Mouse (Mus musculus) gastrocnemius, postnatal 4 days (tissue): ENCODE data around the gene Atg3. TPM values are rescaled to one million over a fixed set of nuclear protein-coding genes. Genes with fewer than 3 reads are reported as not detected.

Source experiments
- DNase-seq, 2 experiments: peaks; one replicate each; pipeline ENCODE4 v3.0.0; 2021 to 2022; ENCODE audit warnings: low spot score in 2 of 2, mixed read lengths in 2 of 2
- long read RNA-seq, 2 experiments: library from polyadenylated mRNA; stranded (forward); transcript quantifications; one replicate each; pipeline ENCODE4 v2.0.0; 2021
- total RNA-seq, 2 experiments: library from RNA; stranded (reverse); gene quantifications; 2 replicates each; pipeline ENCODE4 v1.2.3; 2021

Gene Atg3
- 10 to 100 TPM; 26.8 to 33.2 TPM for total RNA-seq
- long read RNA-seq, experiment 1, transcript Atg3-201 (12 exons, 2,057 nt): major isoform, 60 of 94 reads
- long read RNA-seq, experiment 1, partial matches to known transcripts: 19 of 94 reads
- long read RNA-seq, experiment 1, other reads (novel, unspliced or antisense): 14 of 94 reads
- long read RNA-seq, experiment 2, transcript Atg3-201 (12 exons, 2,057 nt): major isoform, 60 of 85 reads
- long read RNA-seq, experiment 2, partial matches to known transcripts: 19 of 85 reads
- long read RNA-seq, experiment 2, other reads (novel, unspliced or antisense): 6 of 85 reads

GRCm38 (mm10) chr16:45158522-45159388 is at the start of gene Atg3, which contains the start of gene Slc35a5:
Atg3 (plus strand) TSS chr16:45158785.
Slc35a5 (minus strand) TSS chr16:45158706.
- DNase-seq: peak; percentile 92 to 96

- DNase-seq: peak in 1 of 2 experiments; percentile 47
These were observed 48.1 kb upstream of the Atg3 start for GRCm38 (mm10) chr16:45110498-45110897.

- no peak for DNase-seq
These were observed 41.4 kb upstream of the Atg3 start for GRCm38 (mm10) chr16:45117200-45117599.

GRCm38 (mm10) chr16:45118760-45119159 is 39.8 kb upstream of the Atg3 start:
- DNase-seq: no peak

- peak; percentile 49 to 69 for DNase-seq
These were observed 37.6 kb upstream of the Atg3 start for GRCm38 (mm10) chr16:45120844-45121425.

GRCm38 (mm10) chr16:45122571-45122970 is 36.0 kb upstream of the Atg3 start:
- DNase-seq: no peak

GRCm38 (mm10) chr16:45124230-45125203 is 34.1 kb upstream of the Atg3 start:
- no peak for DNase-seq

- no peak for DNase-seq
These were observed 30.5 kb upstream of the Atg3 start for GRCm38 (mm10) chr16:45127936-45128710.

- no peak for DNase-seq
These were observed 16.9 kb upstream of the Atg3 start for GRCm38 (mm10) chr16:45141711-45142110.

- no peak for DNase-seq
These were observed 16.0 kb upstream of the Atg3 start for GRCm38 (mm10) chr16:45142565-45142964.

- no peak for DNase-seq
These were observed 13.5 kb upstream of the Atg3 start for GRCm38 (mm10) chr16:45145119-45145518.

- DNase-seq: no peak
These were observed 10.0 kb upstream of the Atg3 start for GRCm38 (mm10) chr16:45148488-45149082.

- no peak for DNase-seq
These were observed 3.8 kb upstream of the Atg3 start for GRCm38 (mm10) chr16:45154741-45155250.

- peak; percentile 52 to 72 for DNase-seq
These were observed 456 bp upstream of the Atg3 start for GRCm38 (mm10) chr16:45158136-45158521.

GRCm38 (mm10) chr16:45159389-45159716 is 768 bp downstream of the Atg3 start:
- DNase-seq: no peak

GRCm38 (mm10) chr16:45178552-45178951 is 20.0 kb downstream of the Atg3 start:
- DNase-seq: no peak

GRCm38 (mm10) chr16:45181824-45182223 is 23.2 kb downstream of the Atg3 start:
- DNase-seq: no peak

- DNase-seq: peak; percentile 33 to 65
These were observed 34.0 kb downstream of the Atg3 start for GRCm38 (mm10) chr16:45192613-45193012.

GRCm38 (mm10) chr16:45196816-45197215 is 38.2 kb downstream of the Atg3 start:
- peak; percentile 20 to 58 for DNase-seq
